Mouse (Mus musculus) left cerebral cortex, adult 9 months (tissue): ENCODE results near the gene Cdh6.

Experiments
- DNase-seq, 2 experiments: peaks; one replicate each; pipeline ENCODE4 v3.0.0; 2022; ENCODE audit warnings: low spot score in 2 of 2

The Cdh6 gene

GRCm38 (mm10) chr15:13063633-13064032 lies 109.8 kb downstream of the Cdh6 start:
- DNase-seq, result no peak

DNA sequence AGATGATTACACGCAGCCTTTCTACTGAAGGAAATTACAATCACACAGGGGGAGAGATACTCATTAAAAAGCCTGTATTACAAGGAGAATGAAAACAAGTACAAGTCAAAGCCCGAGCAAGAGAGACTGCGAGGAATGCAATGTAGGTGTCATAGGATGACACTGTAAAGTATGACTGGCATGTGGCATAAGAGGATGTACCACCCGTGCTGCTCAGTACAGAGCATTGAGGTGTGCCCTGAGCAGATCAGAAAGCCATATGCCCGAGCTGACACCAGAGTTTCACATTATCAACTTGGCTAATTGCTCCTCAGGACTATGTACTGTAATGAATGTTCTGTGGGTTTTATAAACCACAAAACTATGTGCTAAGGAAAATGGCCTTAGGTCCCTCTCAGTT lies 115.7 kb downstream of the Cdh6 start:
- DNase-seq, result no peak

DNA sequence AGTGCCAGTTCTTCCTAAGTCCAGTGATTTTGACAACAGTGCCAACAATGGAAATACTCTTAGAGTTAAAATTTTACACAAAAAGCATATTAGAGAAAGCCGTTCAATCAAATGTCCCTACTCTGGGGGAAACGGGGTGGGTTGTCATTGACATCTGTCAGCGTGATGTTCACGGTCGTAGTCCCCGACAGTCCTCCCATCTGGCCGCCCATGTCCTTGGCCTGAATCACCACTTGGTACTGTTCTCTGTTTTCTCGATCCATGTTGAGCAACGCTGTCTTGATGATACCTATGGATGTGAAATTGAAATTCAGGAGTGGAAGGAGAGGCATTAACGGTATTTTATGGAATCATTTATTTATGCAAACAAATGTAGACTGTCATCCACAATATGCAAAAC lies 116.2 kb downstream of the Cdh6 start:
- DNase-seq, result no peak

DNA sequence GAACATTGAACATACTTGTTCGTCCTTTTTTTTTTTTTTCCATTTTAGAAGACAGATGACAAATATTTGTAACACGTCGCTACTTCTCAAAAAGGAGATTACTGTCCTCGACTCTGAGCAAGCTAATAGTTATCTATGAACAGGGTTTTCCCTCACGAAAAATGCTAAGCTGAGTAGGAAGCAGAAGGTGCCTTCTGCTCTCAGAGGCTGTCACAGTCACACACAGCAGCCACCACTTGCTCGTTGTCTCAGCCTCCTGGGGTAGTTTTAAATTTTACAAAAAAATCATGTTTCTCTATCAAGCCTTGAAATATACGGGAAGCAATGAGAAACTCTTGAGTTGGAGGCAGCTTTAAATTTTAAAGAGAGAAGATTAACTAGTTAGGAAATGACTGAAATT lies 125.6 kb downstream of the Cdh6 start:
- DNase-seq, result no peak

DNA sequence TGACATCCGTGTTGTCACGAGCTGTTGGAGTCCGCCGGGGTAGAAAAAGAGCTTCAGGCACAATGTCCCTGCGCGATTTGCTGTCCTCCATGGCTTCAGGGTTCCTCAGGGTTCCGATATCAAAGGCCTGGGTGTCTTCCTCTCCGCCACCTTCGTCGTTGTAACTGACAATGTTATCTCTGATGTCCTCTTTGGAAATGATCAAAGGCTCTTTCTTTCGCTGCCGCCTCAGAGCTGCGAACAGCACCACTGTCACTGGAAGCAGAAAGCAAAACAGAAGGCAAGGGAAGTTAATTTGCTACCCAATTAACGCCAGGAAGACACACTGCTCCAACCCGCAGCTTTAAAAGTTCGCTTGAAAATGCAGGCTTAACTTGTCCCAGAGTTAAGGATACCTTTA lies 139.0 kb downstream of the Cdh6 start:
- no peak for DNase-seq

DNA sequence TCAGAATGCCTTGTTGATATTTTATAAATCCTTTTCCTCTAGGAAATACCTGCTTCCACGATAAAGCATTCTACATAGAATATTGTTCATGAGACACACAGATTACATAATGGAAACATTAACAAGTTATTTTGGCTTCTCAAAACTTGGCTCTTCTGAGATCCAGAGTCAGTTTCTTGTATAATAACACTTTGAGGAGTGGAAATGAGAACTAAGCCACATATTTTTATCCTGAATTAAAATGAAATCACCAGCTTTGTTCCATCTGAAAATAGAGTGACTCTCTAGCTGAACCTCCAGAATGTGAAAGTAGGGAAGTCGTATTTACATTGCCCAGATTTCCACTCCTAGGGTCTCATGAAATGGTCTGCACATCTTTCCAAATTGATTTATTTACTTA lies 142.8 kb downstream of the Cdh6 start:
- peak in 1 of 2 experiments; percentile 30 for DNase-seq

- DNase-seq, result no peak
These were observed 146.0 kb downstream of the Cdh6 start for GRCm38 (mm10) chr15:13027513-13027912.

GRCm38 (mm10) chr15:13016756-13017357 lies 156.6 kb downstream of the Cdh6 start:
- DNase-seq, result no peak

- DNase-seq, result no peak
These were observed 164.7 kb downstream of the Cdh6 start for GRCm38 (mm10) chr15:13008803-13009202.

- DNase-seq, result no peak
These were observed 167.5 kb downstream of the Cdh6 start for GRCm38 (mm10) chr15:13005934-13006333.

GRCm38 (mm10) chr15:13001549-13001948 lies 171.9 kb downstream of the Cdh6 start:
- peak; percentile 3 to 9 for DNase-seq

DNA sequence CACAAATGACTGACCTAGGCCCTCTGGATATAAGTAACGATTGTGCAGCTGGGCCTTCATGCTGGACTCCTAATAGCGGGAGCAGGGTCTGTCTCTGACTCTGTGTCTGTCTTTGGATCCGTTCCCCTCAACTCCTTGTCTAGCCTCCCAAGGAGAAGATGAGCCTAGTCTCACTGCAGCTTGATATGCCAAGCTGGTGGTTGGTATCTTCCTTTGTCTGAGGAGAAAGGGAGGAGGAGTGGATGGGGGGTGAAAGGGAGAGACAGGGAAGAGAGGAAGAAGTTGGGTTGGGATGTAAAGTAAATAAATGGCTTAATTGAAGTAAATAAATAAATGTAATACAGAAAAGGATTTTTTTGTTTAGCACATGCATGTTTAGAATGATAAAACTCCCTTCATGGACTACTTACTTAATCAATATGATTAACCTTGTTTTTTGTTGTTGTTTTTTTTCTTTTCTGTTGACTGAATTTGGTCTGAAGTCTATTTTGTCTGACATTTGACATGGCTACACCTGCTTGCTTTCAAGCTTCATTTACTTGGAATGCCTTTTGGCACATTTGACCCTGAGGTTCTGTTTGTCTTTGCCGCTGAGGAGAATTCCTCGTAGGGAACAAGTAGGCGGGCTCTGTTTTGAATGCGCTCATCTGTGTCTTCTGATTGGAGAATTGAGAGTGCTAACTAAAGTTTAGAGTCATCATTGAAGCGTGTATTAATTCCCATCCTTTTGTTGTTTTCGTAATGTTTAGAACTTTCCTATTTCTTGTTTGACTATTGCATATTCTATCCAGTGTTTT lies 178.7 kb downstream of the Cdh6 start:
- no peak for DNase-seq
